Mouse (Mus musculus) granulocyte monocyte progenitor cell, adult 5-6 weeks (primary cell): Measurements from ENCODE around the gene Shh. TPM values are rescaled to one million over a fixed set of nuclear protein-coding genes. Genes with fewer than 3 reads are reported as not detected.

Experiments used
- total RNA-seq, 2 experiments: library from RNA; stranded (forward) in 1 of 2; stranded (reverse) in 1 of 2; fragments of 200-712, 200-1000 nt in 1 of 2; fragments of >200 nt in 1 of 2; fragmentation: Nextera tagmentation in 1 of 2; gene quantifications; 2 replicates each; pipeline ENCODE4 v1.2.3; 2014 to 2017

The Shh gene
- total RNA-seq, 2 experiments from 2014 or later = not detected

Other genes starting within 250 kb of the Shh start
- gene Cnpy1, start 221.4 kb downstream of the Shh start, total RNA-seq (2014; fragmentation: Nextera tagmentation) = not detected in 2 replicates
- gene Cnpy1, start 221.4 kb downstream of the Shh start, total RNA-seq (2017) = not detected in 2 replicates
- 40.5 and 49.1 TPM in 2 replicates for gene Rbm33, start 150.1 kb downstream of the Shh start, total RNA-seq (2014; fragmentation: Nextera tagmentation)
- gene Rbm33, start 150.1 kb downstream of the Shh start, total RNA-seq (2017) = 30.6 and 36.8 TPM in 2 replicates